Mouse (Mus musculus): ENCODE data around the gene Barx1. TPM values are rescaled to one million over a fixed set of nuclear protein-coding genes. Genes with fewer than 3 reads are reported as not detected.

The Barx1 gene
- polyA plus RNA-seq (2017; shearing (Covaris generic)): not detected

GRCm38 (mm10) chr13:48662431-48663143 is at the start of gene Barx1:
TSS of gene Barx1 (plus strand) at chr13:48662998.

GRCm38 (mm10) chr13:48625433-48626184 is 37.2 kb upstream of the Barx1 start, which contains the start of gene Ptpdc1:
TSS of gene Ptpdc1 (minus strand) at chr13:48625664.

Other genes with a start within 250 kb of the Barx1 start
- 10.5 TPM for gene Zfp169, start 149.5 kb upstream of the Barx1 start, polyA plus RNA-seq (2017; shearing (Covaris generic))
- gene A830005F24Rik, start 149.4 kb upstream of the Barx1 start, polyA plus RNA-seq (2017; shearing (Covaris generic)): 4.5 TPM
- 4.2 TPM for gene Ptpdc1, start 37.3 kb upstream of the Barx1 start, polyA plus RNA-seq (2017; shearing (Covaris generic))
- 25.6 TPM for gene Phf2, start 208.1 kb downstream of the Barx1 start, polyA plus RNA-seq (2017; shearing (Covaris generic))